Mouse (Mus musculus) small intestine, adult 2 months (tissue): Measurements from ENCODE around the gene Ttll1.

Source experiments
- CTCF ChIP-seq: fragments of 200-500 bp; IDR thresholded peaks from 2 replicates; pipeline ENCODE4 v1.5.1; 2012; ENCODE audit warnings: low read depth, mild to moderate bottlenecking, control low read depth, inconsistent platforms, low read length, moderate library complexity, mixed read lengths; ENCODE audit not compliant: insufficient replicate concordance, insufficient read length; ENCODE audit errors: extremely low read depth
- POLR2A ChIP-seq: fragments of 200-500 bp; IDR thresholded peaks from 2 replicates; pipeline ENCODE4 v1.6.1; 2012; ENCODE audit warnings: low read depth, mild to moderate bottlenecking, control low read depth, inconsistent platforms, low read length, moderate library complexity

- TF ChIP-seq CTCF (no peak), POLR2A (no peak)
Measured at GRCm38 (mm10) chr15:83546029-83546428, 35.3 kb upstream of the Ttll1 start.
